Mouse (Mus musculus) liver, embryonic 16.5 days (tissue): ENCODE data around the gene Ice1. TPM values are rescaled to one million over a fixed set of nuclear protein-coding genes. Genes with fewer than 3 reads are reported as not detected.

Experiments used
- ATAC-seq: fragments of 200-750 bp; cut with Nextera tagmentation; 2 replicates; pipeline ENCODE4 v1.8.0; 2017; ENCODE audit warnings: low read depth, mild to moderate bottlenecking, moderate number of reproducible peaks, moderate library complexity
- H3K27ac ChIP-seq: fragments of 300-500 bp; sonication (generic); 2 replicates; pipeline ENCODE4 v1.5.1; 2014; ENCODE audit warnings: mild to moderate bottlenecking, low read length
- H3K27me3 ChIP-seq: fragments of 300-500 bp; sonication (generic); 2 replicates; pipeline ENCODE4 v1.6.1; 2014; ENCODE audit warnings: low read depth, low read length, mixed read lengths; ENCODE audit not compliant: control insufficient read depth, insufficient read depth
- H3K36me3 ChIP-seq: fragments of 300-500 bp; sonication (generic); 2 replicates; pipeline ENCODE4 v1.6.1; 2014; ENCODE audit warnings: mild to moderate bottlenecking; ENCODE audit not compliant: control insufficient read depth, insufficient read depth
- H3K4me1 ChIP-seq: fragments of 300-500 bp; sonication (generic); 2 replicates; pipeline ENCODE4 v1.6.1; 2014; ENCODE audit warnings: low read depth, low read length, mixed read lengths; ENCODE audit not compliant: control insufficient read depth
- H3K4me2 ChIP-seq: fragments of 300-500 bp; sonication (generic); 2 replicates; pipeline ENCODE4 v1.6.1; 2014; ENCODE audit warnings: low read depth, low read length, mixed read lengths
- H3K4me3 ChIP-seq: fragments of 300-500 bp; sonication (generic); 2 replicates; pipeline ENCODE4 v1.5.1; 2014; ENCODE audit warnings: low read depth, mild to moderate bottlenecking, low read length
- H3K9ac ChIP-seq: fragments of 300-500 bp; sonication (generic); 2 replicates; pipeline ENCODE4 v1.6.1; 2014; ENCODE audit warnings: low read depth, low read length
- H3K9me3 ChIP-seq: fragments of 300-500 bp; sonication (generic); replicated peaks from 2 replicates; pipeline ENCODE4 v1.6.1; 2016; ENCODE audit warnings: low read length; ENCODE audit not compliant: control insufficient read depth
- WGBS: fragments of 180-500 bp; shearing (Covaris S2); extraction: QIAGEN DNeasy Blood & Tissue Kit; methylation state at CpG from one replicate; pipeline ENCODE4 v1.1.7; 2014; ENCODE audit not compliant: insufficient replicate concordance; 5-methylcytosine and 5-hydroxymethylcytosine counted together
- polyA plus RNA-seq: library from polyadenylated mRNA; unstranded; fragments of >200 nt; fragmentation: Nextera tagmentation; extraction: Ambion mirVana; gene quantifications from 2 replicates; pipeline ENCODE4 v1.2.1, GENCODE M21; 2015

Gene Ice1
- polyA plus RNA-seq, 1 experiment from 2014 or later = 4.0 TPM

DNA sequence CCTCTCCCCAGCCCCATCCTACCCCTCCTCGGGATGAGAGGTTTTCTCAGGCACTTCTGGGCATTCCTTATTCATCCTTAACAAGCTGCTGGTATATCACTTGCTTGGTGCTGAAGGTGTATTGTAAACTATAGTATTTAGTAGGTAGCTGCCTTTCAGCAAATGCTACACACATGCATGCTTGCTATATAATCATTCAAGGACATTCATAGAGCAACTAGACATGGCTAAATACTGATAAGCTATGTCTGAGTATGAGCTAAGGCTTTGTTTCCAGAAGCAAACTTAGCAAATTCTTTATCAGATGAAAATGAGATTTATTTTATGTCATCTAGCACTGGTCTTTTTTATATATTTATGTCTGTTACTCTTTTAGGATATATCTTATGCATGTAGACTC lies 11.8 kb downstream of the Ice1 start:
- H3K9ac ChIP-seq = no peak overlapping the region
- H3K4me1 ChIP-seq = no peaks in the 10 kb centered on the region; the same call in 1 of the 2 replicates
- no peaks in the 10 kb centered on the region for H3K36me3 ChIP-seq
- no peak overlapping the region for H3K27ac ChIP-seq
- no peak overlapping the region for H3K4me2 ChIP-seq
- no peaks in the 10 kb centered on the region for H3K9me3 ChIP-seq
- 50% methylated on average over 1 of the region's 1 CpGs for WGBS
- no peak for ATAC-seq
- no peak overlapping the region for H3K4me3 ChIP-seq
- no peaks in the 10 kb centered on the region for H3K27me3 ChIP-seq

DNA sequence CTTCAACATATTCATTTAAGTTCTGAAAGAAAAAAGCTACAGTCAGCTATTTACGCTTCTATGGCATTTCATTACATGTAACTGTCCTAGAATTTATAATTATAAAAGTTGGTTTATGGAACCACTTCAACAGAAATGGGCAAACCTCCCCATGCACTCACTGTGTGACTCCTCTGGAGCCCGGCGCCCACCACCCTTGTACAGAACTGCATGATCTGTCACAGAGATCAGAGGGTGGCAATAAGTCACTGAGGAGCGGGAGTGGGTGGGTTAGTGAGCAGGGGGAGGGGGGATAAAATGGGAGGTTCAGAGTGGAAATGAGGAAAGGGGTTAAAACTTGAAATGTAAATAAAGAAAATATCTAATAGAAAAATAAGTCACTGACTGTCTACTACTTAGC lies 13.0 kb downstream of the Ice1 start:
- Histone ChIP-seq H3K4me2 (no peak overlapping the region), H3K27me3 (no peaks in the 10 kb centered on the region), H3K4me1 (no peaks in the 10 kb centered on the region; the same call in 1 of the 2 replicates), H3K4me3 (no peak overlapping the region), H3K9me3 (no peaks in the 10 kb centered on the region), H3K9ac (no peak overlapping the region), H3K36me3 (peaks cover under 1% of the 10 kb centered on the region; the same call in 1 of the 2 replicates), H3K27ac (no peak overlapping the region)
- no peak for ATAC-seq
- 78% methylated on average over 4 of the region's 4 CpGs for WGBS

DNA sequence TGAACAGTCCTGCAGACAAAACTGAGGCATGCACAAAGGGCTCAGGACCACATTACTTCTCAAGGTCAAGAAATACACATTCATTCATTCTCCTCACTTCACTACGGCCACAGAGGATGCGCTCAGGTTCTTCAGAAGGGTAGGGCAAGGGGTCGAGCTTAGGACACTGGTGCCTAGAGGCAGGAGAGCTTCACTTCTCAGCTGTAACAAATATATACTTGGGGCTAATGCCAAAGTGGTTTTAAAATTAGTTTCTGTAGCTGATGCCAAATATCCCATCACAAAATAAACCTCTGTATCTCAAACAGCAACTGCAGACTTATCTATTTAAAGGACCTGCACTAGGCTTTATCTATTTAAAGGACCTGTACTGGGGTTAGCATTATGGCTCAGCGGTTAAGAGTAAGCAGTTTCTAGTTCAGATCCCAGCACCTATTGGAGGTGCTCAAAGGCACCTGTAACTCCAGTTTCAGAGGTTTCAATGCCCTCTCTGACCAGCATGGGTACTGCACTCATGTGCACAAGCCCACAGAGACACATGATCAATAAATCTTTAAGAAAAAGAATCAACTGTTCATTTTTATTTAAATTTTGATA lies 14.9 kb downstream of the Ice1 start:
- Histone ChIP-seq H3K27me3 (no peaks in the 10 kb centered on the region), H3K4me3 (no peak overlapping the region), H3K9ac (no peak overlapping the region), H3K36me3 (peaks cover 7% of the 10 kb centered on the region), H3K4me2 (no peak overlapping the region), H3K27ac (no peak overlapping the region), H3K4me1 (no peaks in the 10 kb centered on the region; the same call in 1 of the 2 replicates), H3K9me3 (no peaks in the 10 kb centered on the region)
- no peak for ATAC-seq
- WGBS = 74% methylated on average over 4 of the region's 4 CpGs

DNA sequence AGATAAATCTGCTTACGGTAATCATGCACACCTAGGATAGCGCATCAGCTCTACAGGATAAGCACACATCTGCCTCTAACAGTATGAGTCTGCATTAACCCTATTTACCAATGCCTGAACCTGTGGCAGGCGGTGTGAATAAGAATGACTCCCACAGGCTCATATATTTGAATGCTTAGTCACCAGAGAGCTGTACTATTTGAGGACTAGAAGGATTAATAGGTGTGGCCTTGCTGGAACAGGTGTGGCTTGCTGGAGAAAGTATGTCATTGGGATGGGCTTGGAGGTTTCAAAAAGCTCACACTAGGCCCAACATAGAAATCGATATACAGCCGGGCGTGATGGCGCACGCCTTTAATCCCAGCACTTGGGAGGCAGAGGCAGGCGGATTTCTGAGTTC lies 15.9 kb downstream of the Ice1 start:
- Histone ChIP-seq H3K4me3 (no peak overlapping the region), H3K9ac (no peak overlapping the region), H3K4me1 (no peaks in the 10 kb centered on the region; the same call in 1 of the 2 replicates), H3K4me2 (no peak overlapping the region), H3K27ac (no peak overlapping the region), H3K36me3 (peaks cover 7% of the 10 kb centered on the region), H3K27me3 (no peaks in the 10 kb centered on the region), H3K9me3 (no peaks in the 10 kb centered on the region)
- no peak for ATAC-seq
- WGBS = 84% methylated on average over 9 of the region's 9 CpGs

DNA sequence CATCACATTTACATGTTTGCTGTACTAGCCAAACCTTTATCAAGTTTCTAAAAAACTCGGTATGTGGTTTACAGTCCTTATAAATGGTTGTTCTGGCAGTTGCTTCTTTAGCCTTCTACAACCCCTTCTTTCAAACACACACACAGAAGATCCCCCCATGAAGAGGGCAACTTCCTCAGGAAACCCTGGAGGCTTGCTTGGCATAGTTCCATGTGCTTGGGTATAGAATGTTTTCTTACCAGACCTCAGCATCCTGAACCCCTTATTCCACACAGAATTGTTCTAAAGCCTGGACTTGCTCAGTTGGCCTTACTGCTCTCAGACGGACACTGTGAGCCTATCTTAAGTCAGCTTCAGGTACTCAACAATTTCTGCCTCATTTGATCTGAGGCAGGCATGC lies 24.6 kb downstream of the Ice1 start:
- H3K9me3 ChIP-seq = no peaks in the 10 kb centered on the region
- H3K4me3 ChIP-seq = no peak overlapping the region
- peaks cover 5% of the 10 kb centered on the region for H3K36me3 ChIP-seq
- H3K4me1 ChIP-seq = no peaks in the 10 kb centered on the region
- H3K9ac ChIP-seq = no peak overlapping the region
- 61% methylated on average over 2 of the region's 2 CpGs for WGBS
- no peak overlapping the region for H3K4me2 ChIP-seq
- no peak overlapping the region for H3K27ac ChIP-seq
- ATAC-seq = no peak
- H3K27me3 ChIP-seq = no peaks in the 10 kb centered on the region

DNA sequence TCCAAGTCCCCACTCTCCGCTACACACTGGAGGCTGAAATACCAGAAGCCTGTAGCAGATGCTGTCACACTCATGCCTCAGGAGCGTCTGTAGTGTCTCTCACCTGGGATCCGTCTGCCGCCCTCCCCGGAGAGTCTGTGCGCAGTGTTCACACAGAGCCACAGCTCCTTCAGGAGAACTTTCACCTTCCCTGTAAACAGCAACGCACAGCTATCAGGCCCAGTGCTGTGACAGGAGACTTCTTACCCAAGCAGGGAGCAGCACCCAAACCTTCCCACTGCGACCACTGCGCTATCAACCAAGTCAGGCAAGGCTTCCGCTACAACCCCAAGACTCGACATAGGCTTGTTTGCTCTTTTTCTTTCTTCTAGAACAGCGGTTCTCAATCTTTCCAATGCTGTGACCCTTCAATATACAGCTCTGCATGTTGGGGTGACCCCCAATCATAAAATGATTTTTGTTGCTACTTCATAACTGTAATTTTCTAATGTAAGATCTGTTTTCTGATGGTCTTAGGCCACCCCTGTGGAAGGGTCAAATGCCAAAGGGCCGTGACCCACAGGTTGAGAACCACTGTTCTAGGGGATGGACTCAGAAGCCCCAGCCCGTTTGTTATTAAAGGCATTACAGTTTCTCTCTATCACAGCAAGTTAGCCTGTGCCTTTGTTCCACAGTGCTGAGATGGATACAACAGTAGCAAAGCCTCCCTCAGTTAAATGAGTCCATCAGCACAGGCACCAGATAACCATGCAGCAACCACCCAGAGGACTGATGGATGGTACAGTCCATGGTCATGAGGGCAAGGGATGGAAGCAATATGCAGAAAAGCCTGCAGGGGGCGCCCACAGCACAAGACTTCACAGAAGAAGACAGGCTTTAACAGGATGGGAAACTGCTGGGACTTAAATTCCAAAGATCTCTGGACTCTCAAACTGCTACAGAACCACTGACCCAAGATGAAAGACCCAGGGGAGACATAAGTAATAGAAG lies 26.7 kb downstream of the Ice1 start:
- whole genome bisulfite sequencing = 73% methylated on average over 15 of the region's 15 CpGs
- Histone ChIP-seq H3K36me3 (peaks cover 9% of the 10 kb centered on the region), H3K9me3 (no peaks in the 10 kb centered on the region), H3K4me2 (no peak overlapping the region), H3K4me3 (no peak overlapping the region), H3K9ac (no peak overlapping the region), H3K4me1 (no peaks in the 10 kb centered on the region), H3K27me3 (no peaks in the 10 kb centered on the region), H3K27ac (no peak overlapping the region)
- no peak for ATAC-seq

DNA sequence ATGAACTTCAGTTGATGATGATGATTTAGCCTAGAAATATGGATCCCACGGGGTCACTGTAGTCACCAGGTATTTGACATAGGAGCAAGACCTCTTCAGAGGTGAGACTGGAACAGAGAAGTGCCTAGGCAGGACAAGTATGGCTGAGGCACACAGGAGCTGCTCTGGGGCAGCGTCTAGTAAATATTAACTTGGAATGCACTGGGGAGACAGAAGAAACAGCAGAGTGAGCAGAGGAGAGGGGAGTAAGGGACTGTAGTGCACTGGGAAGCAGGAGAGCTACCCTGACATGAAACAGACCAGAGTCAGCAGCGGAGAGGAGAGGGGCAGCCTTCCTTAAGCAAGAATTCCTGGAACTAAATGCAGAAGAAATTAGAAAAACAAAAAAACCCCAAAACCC lies 27.8 kb downstream of the Ice1 start:
- peaks cover 10% of the 10 kb centered on the region for H3K36me3 ChIP-seq
- H3K4me1 ChIP-seq = no peaks in the 10 kb centered on the region
- 57% methylated on average over 3 of the region's 3 CpGs for WGBS
- H3K27ac ChIP-seq = no peak overlapping the region
- ATAC-seq = no peak
- H3K9me3 ChIP-seq = no peaks in the 10 kb centered on the region
- no peak overlapping the region for H3K9ac ChIP-seq
- H3K4me3 ChIP-seq = no peak overlapping the region
- H3K4me2 ChIP-seq = no peak overlapping the region
- no peaks in the 10 kb centered on the region for H3K27me3 ChIP-seq

DNA sequence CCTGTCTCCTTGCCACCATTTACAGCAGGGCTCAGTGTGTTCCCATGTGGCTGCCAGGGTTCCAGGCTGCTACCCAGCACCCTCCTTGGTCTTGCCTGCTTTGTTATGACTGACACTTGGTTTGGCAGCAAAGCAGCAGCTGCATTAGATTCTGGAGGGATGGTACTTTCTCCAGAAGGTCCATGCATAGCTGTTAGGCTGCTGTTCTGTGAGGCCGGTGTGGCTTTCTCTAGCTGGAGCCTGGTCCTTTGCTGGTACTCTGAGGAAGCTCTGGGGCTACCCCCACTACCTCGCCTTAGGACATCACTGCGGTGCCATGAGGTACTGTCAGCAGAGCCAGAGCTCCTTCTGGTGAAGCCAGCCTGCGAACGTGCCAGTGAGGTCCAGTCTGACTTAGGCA lies 32.1 kb downstream of the Ice1 start:
- Histone ChIP-seq H3K4me3 (no peak overlapping the region), H3K36me3 (peaks cover 24% of the 10 kb centered on the region), H3K4me2 (no peak overlapping the region), H3K27ac (no peak overlapping the region), H3K27me3 (no peaks in the 10 kb centered on the region), H3K9ac (no peak overlapping the region), H3K9me3 (no peaks in the 10 kb centered on the region), H3K4me1 (no peaks in the 10 kb centered on the region)
- ATAC-seq = no peak
- WGBS = 82% methylated on average over 5 of the region's 5 CpGs

DNA sequence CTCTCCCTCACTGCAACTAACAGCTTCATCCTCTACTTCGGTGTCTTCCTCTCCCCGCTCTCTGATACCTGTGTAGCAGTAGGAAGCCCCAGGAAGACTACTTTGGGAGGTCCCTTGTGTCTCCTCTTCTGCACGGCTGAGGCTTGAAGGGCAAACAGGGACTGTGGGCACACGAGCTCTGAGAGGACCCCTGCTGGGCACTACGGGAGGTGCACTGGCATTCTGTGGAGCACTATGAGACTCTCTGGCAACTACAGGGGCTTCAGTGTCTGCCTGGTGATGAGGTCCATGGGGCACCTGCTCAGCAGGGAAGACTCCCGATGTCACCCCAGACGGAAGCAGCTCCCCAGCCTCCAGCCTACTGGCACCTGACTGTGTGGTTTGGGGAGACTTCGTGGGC lies 32.7 kb downstream of the Ice1 start:
- Histone ChIP-seq H3K27me3 (no peaks in the 10 kb centered on the region), H3K36me3 (peaks cover 24% of the 10 kb centered on the region), H3K4me3 (no peak overlapping the region), H3K27ac (no peak overlapping the region), H3K9ac (no peak overlapping the region), H3K9me3 (no peaks in the 10 kb centered on the region), H3K4me1 (no peaks in the 10 kb centered on the region), H3K4me2 (no peak overlapping the region)
- ATAC-seq = no peak
- WGBS = 71% methylated on average over 8 of the region's 8 CpGs
